Mouse (Mus musculus): ENCODE results near the gene Lrp8.

DNA sequence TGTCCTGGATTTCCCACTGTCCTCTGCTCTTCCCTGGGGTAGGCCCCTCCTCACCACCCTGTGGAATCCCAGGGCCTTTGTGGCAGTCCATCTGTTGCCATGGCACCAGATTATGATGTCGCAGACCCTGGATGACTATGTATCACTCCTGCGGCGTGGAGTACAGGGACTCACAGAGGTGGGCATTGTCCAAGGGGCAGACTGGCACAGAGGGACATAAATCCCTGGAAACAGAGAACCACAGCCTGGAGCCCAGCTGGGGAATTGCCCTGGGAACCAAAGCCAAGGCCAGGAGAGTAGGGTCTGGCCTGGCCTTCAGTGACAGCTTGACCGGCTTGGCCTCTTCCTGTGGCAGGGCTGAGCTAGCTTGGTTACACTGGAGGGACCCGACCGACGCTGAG lies 28.8 kb downstream of the Lrp8 start:
- TF ChIP-seq POLR2A (IDR thresholded peaks at IDR 0.05; ENCODE audit: borderline replicate concordance, control insufficient read depth, low read depth, low read length) (no peak), CTCF (IDR thresholded peaks at IDR 0.05; ENCODE audit: control insufficient read depth, insufficient read depth, low read length) (no peak)
